Mouse (Mus musculus): ENCODE measurements around the gene Map4k4.

DNA sequence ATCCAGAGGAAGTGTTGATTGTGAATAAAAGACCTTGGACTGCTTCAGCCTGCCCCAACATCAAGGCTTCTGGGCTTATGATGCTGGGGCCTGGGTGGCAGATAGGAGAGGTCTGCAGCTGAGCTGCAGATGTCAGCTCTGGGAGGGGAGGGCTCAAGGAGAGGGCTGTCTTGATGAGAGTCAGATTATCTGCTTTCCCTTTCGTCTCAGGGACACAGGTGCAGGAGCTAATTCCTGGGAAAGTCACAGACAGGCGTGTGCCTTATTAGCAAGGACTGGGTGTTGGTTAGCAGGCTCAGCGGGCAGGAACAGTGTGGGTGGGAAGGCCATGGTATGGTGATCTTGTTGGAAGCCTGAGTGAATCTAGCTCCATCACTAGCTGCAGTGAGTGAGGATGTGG lies 63.1 kb downstream of the Map4k4 start:
- TF ChIP-seq CTCF (IDR thresholded peaks at IDR 0.05; ENCODE audit: low read depth, low read length) (no peak), POLR2A (IDR thresholded peaks at IDR 0.05; ENCODE audit: borderline replicate concordance, low read depth, low read length) (no peak)
